Comparison of ENCODE assay signal across 17 mouse cellular contexts in genomic region chr7:84578841-84579240, GRCm38 (mm10). TPM values are rescaled to one million over a fixed set of nuclear protein-coding genes. Genes with fewer than 3 reads are reported as not detected.
A peak's percentile ranks its signal among the peaks of the same experiment; 100 is the strongest.
DNase-seq lines count a peak whose midpoint lies in the region; TF ChIP-seq lines count a peak whose summit lies in the region.
"Had no signal": no experiment of that assay in that cellular context is flagged by ENCODE, and none has a peak within 500 bp of the region (broad histone marks: within the 10 kb centered on the region; RNA-seq: fewer than 3 reads in every experiment).

No protein-coding gene starts in this region.

- no peak overlapping the region for H3K9ac ChIP-seq in ES-E14 (ENCODE audit: insufficient read depth, low read depth, low read length, poor library complexity, severe bottlenecking)
- H3K9ac ChIP-seq: intestine, embryonic 15.5 days; lung, embryonic 14.5 days; neural tube, embryonic 12.5 days had no signal

- intact Hi-C loops in left cerebral cortex, postnatal 10 days (cut with DNase I): no loop called here

- no peak overlapping the region for H3K4me3 ChIP-seq in ES-E14 (ENCODE audit: insufficient read depth in 1 of 2, low read depth in 1 of 2, low read length in 2 of 2, poor library complexity in 1 of 2, severe bottlenecking in 1 of 2)
- H3K4me3 ChIP-seq: embryonic facial prominence, embryonic 10.5 days; intestine, embryonic 15.5 days; megakaryocyte, embryonic 14.5 days; neural tube, embryonic 12.5 days had no signal

- peak; percentile 59 to 72 for DNase-seq in frontal cortex, adult 2 months (ENCODE audit: extremely low spot score in 1 of 2, low spot score in 1 of 2)
- DNase-seq in frontal cortex, postnatal 25 days (ENCODE audit: low spot score in 2 of 2): no peak
- DNase-seq in ES-E14 (ENCODE audit: low read depth, low spot score): peak; percentile 4
- peak; percentile 46 to 77 for DNase-seq in layer of hippocampus, adult 18-20 months (ENCODE audit: low spot score in 2 of 2)
- peak; percentile 44 to 47 for DNase-seq in left cerebral cortex, postnatal 10 days (ENCODE audit: extremely low spot score in 1 of 2, low spot score in 2 of 2)
- no peak for DNase-seq in embryo, embryonic 10.5 days (ENCODE audit: low spot score)
- no peak for DNase-seq in adrenal gland, adult 18-20 months (ENCODE audit: low spot score in 2 of 2)
- no peak for DNase-seq in kidney, adult 18-20 months
- DNase-seq: cerebellum, adult 2 months; heart, postnatal 4 days; kidney, postnatal 25 days; lung, embryonic 14.5 days had no signal

- H3K9me3 ChIP-seq in ES-E14 (ENCODE audit: control insufficient read depth, insufficient read depth, low read depth, low read length): no peaks in the 10 kb centered on the region
- H3K9me3 ChIP-seq: embryonic facial prominence, embryonic 10.5 days; intestine, embryonic 15.5 days; neural tube, embryonic 12.5 days had no signal

- peaks cover 0 to 3% of the 10 kb centered on the region in 2 experiments; a peak in 1 of 4 replicates for H3K4me1 ChIP-seq in ES-E14 (ENCODE audit: control insufficient read depth in 2 of 2, insufficient read depth in 2 of 2, low read length in 2 of 2, poor library complexity in 1 of 2)
- H3K4me1 ChIP-seq: embryonic facial prominence, embryonic 10.5 days; intestine, embryonic 15.5 days; megakaryocyte, embryonic 14.5 days; neural tube, embryonic 12.5 days had no signal

- H3K27ac ChIP-seq in ES-E14 (ENCODE audit: insufficient read depth, low read depth, low read length, poor library complexity, severe bottlenecking): no peak overlapping the region
- H3K27ac ChIP-seq: embryonic facial prominence, embryonic 10.5 days; intestine, embryonic 15.5 days; neural tube, embryonic 12.5 days had no signal

- in situ Hi-C loops in ES-E14 (cut with MboI; ENCODE audit: low sequenced_read_pairs in 2 of 2, unreplicated experiment in 2 of 2): no loop called here

- H3K36me3 ChIP-seq in ES-E14 (ENCODE audit: control insufficient read depth, insufficient read depth, low read length, poor library complexity, severe bottlenecking): no peaks in the 10 kb centered on the region
- H3K36me3 ChIP-seq: embryonic facial prominence, embryonic 10.5 days; intestine, embryonic 15.5 days; neural tube, embryonic 12.5 days had no signal

TF ChIP-seq in ES-E14, 5 proteins besides CTCF, POLR2A, EP300 and RAD21:
- TF ChIP-seq MAFK (IDR thresholded peaks at IDR 0.05; ENCODE audit: insufficient read depth, low read depth, low read length) (no peak), ZC3H11A (IDR thresholded peaks at IDR 0.05; ENCODE audit: borderline replicate concordance, low read depth, low read length) (no peak), CHD2 (IDR thresholded peaks at IDR 0.05; ENCODE audit: low read depth, low read length) (no peak), HCFC1 (IDR thresholded peaks at IDR 0.05; ENCODE audit: borderline replicate concordance, insufficient read depth, low read length) (no peak), ZNF384 (IDR thresholded peaks at IDR 0.05; ENCODE audit: low read depth, low read length) (no peak)

RNA-seq across cellular contexts. Expression of gene Fah, which starts 27.7 kb away (rescaled TPM):
- polyA plus RNA-seq in frontal cortex, adult 2 months (2012; rRNA removed): 37.3 and 38.1 TPM in 2 replicates
- total RNA-seq in ES-E14 (2012; rRNA removed): 9.2 and 10.3 TPM in 2 replicates
- total RNA-seq in layer of hippocampus, adult 18-20 months (2021): 10 to 100 TPM; 22.9 to 23.7 TPM
- 10 to 100 TPM; 14.9 to 17.0 TPM for total RNA-seq in left cerebral cortex, postnatal 10 days (2021)
- 10 to 100 TPM; 59.6 to 77.1 TPM for total RNA-seq in adrenal gland, adult 18-20 months (2021)
- total RNA-seq: MEL had no signal

RNA-seq across cellular contexts. Expression of gene Gm2115, which starts 50.1 kb away (rescaled TPM):
- polyA plus RNA-seq in frontal cortex, adult 2 months (2012; rRNA removed): 5.2 and 5.5 TPM in 2 replicates
- total RNA-seq in ES-E14 (2012; rRNA removed): 0.05 and 0.36 TPM in 2 replicates
- 10 to 100 TPM; 79.9 to 87.8 TPM for total RNA-seq in layer of hippocampus, adult 18-20 months (2021)
- total RNA-seq in left cerebral cortex, postnatal 10 days (2021): 1 to 10 TPM; 1.9 to 3.7 TPM
- 10 to 100 TPM; 36.3 to 42.6 TPM for total RNA-seq in adrenal gland, adult 18-20 months (2021)
- total RNA-seq: MEL had no signal

Comparison
In these comparisons a context has a peak if more than half of its experiments do, and no peak if none do; other contexts are left out.
1. DNase-seq: peak in frontal cortex, adult 2 months (2 of 2), ES-E14 (single experiment), layer of hippocampus, adult 18-20 months (2 of 2) and left cerebral cortex, postnatal 10 days (2 of 2); none in frontal cortex, postnatal 25 days (0 of 2), embryo, embryonic 10.5 days (single experiment), adrenal gland, adult 18-20 months (0 of 2) and kidney, adult 18-20 months (single experiment).
2. RNA of gene Gm2115, which starts 50.1 kb away (total RNA-seq): 79.9 to 87.8 TPM in layer of hippocampus, adult 18-20 months and 36.3 to 42.6 TPM in adrenal gland, adult 18-20 months; 1.9 to 3.7 TPM in left cerebral cortex, postnatal 10 days and 0.05 to 0.36 TPM in ES-E14; every median in the first group is over 4 times any median in the second.